Mouse (Mus musculus) adrenal gland (tissue): ENCODE results near the gene Olfr291.

Source experiments
- intact Hi-C: fragments of 180-260 bp; cut with DNase I; formaldehyde crosslinking; loops from one replicate; pipeline ENCODE4 v1.15.1; 2025
- long read RNA-seq, 2 experiments: library from polyadenylated mRNA; unstranded; transcript quantifications; one replicate each; pipeline ENCODE4 v2.0.0; 2020; ENCODE audit warnings: borderline replicate concordance in 1 of 2; ENCODE audit not compliant: insufficient replicate concordance in 1 of 2

Gene Olfr291
- long read RNA-seq, experiment 1 = 0 reads
- long read RNA-seq, experiment 2 = 0 reads

- intact Hi-C loops = no loop called here
Observed at GRCm38 (mm10) chr7:84853253-84853652, at the start of gene Olfr291. Gene Olfr291 (plus strand): TSS chr7:84853553.

DNA sequence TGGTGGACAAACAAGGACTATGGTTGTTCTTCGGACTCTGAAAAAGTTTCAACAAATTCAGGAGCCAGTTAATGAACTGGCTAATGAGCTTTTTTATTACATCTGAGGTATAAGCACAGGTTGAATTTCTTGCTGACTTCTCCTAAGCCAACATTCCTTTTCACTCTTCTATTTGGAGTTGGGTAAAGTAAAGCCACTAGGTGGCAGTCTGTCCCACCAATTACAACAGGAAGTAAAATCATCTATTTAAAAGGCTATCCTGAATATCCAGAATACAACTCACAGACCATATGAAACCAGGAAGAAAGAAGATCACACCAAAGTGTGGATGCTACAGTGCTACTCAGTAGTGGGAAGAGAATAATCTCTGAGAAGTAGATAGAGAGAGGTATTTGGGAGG, 48.1 kb upstream of the Olfr291 start:
- intact Hi-C loops = no loop called here

- intact Hi-C loops = no loop called here
Observed at GRCm38 (mm10) chr7:84806159-84806558, 47.2 kb upstream of the Olfr291 start.

DNA sequence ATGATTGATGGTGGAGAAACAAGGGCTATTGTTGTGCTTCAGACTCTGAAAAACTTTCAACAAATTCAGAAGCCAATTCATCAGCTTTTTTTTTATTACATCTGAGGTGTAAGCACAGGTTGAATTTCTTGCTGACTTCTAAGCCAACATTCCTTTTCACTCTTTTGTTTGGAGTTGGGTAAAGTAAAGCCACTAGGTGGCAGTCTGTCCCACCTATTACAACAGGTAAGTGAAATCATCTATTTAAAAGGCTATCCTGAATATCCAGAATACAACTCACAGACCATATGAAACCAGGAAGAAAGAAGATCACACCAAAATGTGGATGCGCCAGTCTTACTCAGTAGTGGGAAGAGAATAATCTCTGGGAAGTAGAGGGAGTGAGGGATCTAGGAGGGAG, 31.2 kb downstream of the Olfr291 start:
- intact Hi-C loops = no loop called here
